Mouse (Mus musculus): Measurements from ENCODE around the gene Myadm.
"Not testable (repeated sequence)": the region's sequence is repeated elsewhere in the genome, so short reads cannot be mapped to it uniquely, and the experiment has no call there.

Gene Myadm

GRCm38 (mm10) chr7:3288976-3289970 is at the start of gene Myadm, which contains the start of gene Prkcg:
Gene Myadm (plus strand): TSS chr7:3289080.
Gene Prkcg (plus strand): TSS chr7:3289179.
- ATAC-seq (ENCODE audit: insufficient number of reproducible peaks, low FRiP score, low TSS enrichment): peak; percentile 81

GRCm38 (mm10) chr7:3239193-3239592 is 49.7 kb upstream of the Myadm start:
- ATAC-seq (ENCODE audit: insufficient number of reproducible peaks, low FRiP score, low TSS enrichment): no peak

GRCm38 (mm10) chr7:3260701-3261100 is 28.2 kb upstream of the Myadm start:
- no peak for ATAC-seq (ENCODE audit: insufficient number of reproducible peaks, low FRiP score, low TSS enrichment)

- ATAC-seq (ENCODE audit: insufficient number of reproducible peaks, low FRiP score, low TSS enrichment): no peak
These were observed 27.4 kb upstream of the Myadm start for GRCm38 (mm10) chr7:3261446-3261845.

GRCm38 (mm10) chr7:3262789-3263188 is 26.1 kb upstream of the Myadm start:
- no peak for ATAC-seq (ENCODE audit: insufficient number of reproducible peaks, low FRiP score, low TSS enrichment)

GRCm38 (mm10) chr7:3264390-3265022 is 24.4 kb upstream of the Myadm start:
- no peak for ATAC-seq (ENCODE audit: insufficient number of reproducible peaks, low FRiP score, low TSS enrichment)

GRCm38 (mm10) chr7:3265311-3265710 is 23.6 kb upstream of the Myadm start:
- ATAC-seq (ENCODE audit: insufficient number of reproducible peaks, low FRiP score, low TSS enrichment): no peak

- no peak for ATAC-seq (ENCODE audit: insufficient number of reproducible peaks, low FRiP score, low TSS enrichment)
These were observed 21.6 kb upstream of the Myadm start for GRCm38 (mm10) chr7:3267261-3267660.

GRCm38 (mm10) chr7:3267888-3268287 is 21.0 kb upstream of the Myadm start:
- ATAC-seq (ENCODE audit: insufficient number of reproducible peaks, low FRiP score, low TSS enrichment): no peak

GRCm38 (mm10) chr7:3268291-3268690 is 20.6 kb upstream of the Myadm start:
- no peak for ATAC-seq (ENCODE audit: insufficient number of reproducible peaks, low FRiP score, low TSS enrichment)

GRCm38 (mm10) chr7:3272206-3272605 is 16.7 kb upstream of the Myadm start:
- no peak for ATAC-seq (ENCODE audit: insufficient number of reproducible peaks, low FRiP score, low TSS enrichment)

- ATAC-seq (ENCODE audit: insufficient number of reproducible peaks, low FRiP score, low TSS enrichment): no peak
These were observed 13.3 kb upstream of the Myadm start for GRCm38 (mm10) chr7:3275455-3276170.

GRCm38 (mm10) chr7:3276781-3277180 is 12.1 kb upstream of the Myadm start:
- not testable (repeated sequence) for ATAC-seq (ENCODE audit: insufficient number of reproducible peaks, low FRiP score, low TSS enrichment)

GRCm38 (mm10) chr7:3280080-3280653 is 8.7 kb upstream of the Myadm start:
- no peak for ATAC-seq (ENCODE audit: insufficient number of reproducible peaks, low FRiP score, low TSS enrichment)

- ATAC-seq (ENCODE audit: insufficient number of reproducible peaks, low FRiP score, low TSS enrichment): no peak
These were observed 8.2 kb upstream of the Myadm start for GRCm38 (mm10) chr7:3280654-3281153.

- ATAC-seq (ENCODE audit: insufficient number of reproducible peaks, low FRiP score, low TSS enrichment): no peak
These were observed 7.1 kb upstream of the Myadm start for GRCm38 (mm10) chr7:3281741-3282140.

GRCm38 (mm10) chr7:3283081-3283875 is 5.6 kb upstream of the Myadm start:
- no peak for ATAC-seq (ENCODE audit: insufficient number of reproducible peaks, low FRiP score, low TSS enrichment)

GRCm38 (mm10) chr7:3284604-3285003 is 4.3 kb upstream of the Myadm start:
- no peak for ATAC-seq (ENCODE audit: insufficient number of reproducible peaks, low FRiP score, low TSS enrichment)

GRCm38 (mm10) chr7:3286036-3286435 is 2.8 kb upstream of the Myadm start:
- no peak for ATAC-seq (ENCODE audit: insufficient number of reproducible peaks, low FRiP score, low TSS enrichment)

Measured in cerebellum, adult (tissue).